Mouse (Mus musculus) liver, embryonic 14.5 days (tissue): Measurements from ENCODE around the gene Clstn3. TPM values are rescaled to one million over a fixed set of nuclear protein-coding genes. Genes with fewer than 3 reads are reported as not detected.
"Not testable (repeated sequence)": the region's sequence is repeated elsewhere in the genome, so short reads cannot be mapped to it uniquely, and the experiment has no call there.

Source experiments
- ATAC-seq: fragments of 200-750 bp; cut with Nextera tagmentation; 2 replicates; pipeline ENCODE4 v1.8.0; 2017; ENCODE audit warnings: moderate number of reproducible peaks, mild to moderate bottlenecking, moderate library complexity; ENCODE audit not compliant: insufficient read depth
- DNase-seq, 3 experiments: peaks; one replicate each; pipeline ENCODE4 v3.0.0-alpha.2; 2012 to 2013; ENCODE audit warnings: low read depth in 3 of 3, low spot score in 3 of 3
- H3K27ac ChIP-seq: fragments of 300-500 bp; sonication (generic); 2 replicates; pipeline ENCODE4 v1.5.1; 2014; ENCODE audit warnings: moderate library complexity, mild to moderate bottlenecking, control low read depth, inconsistent platforms
- H3K27me3 ChIP-seq: fragments of 300-500 bp; sonication (generic); 2 replicates; pipeline ENCODE4 v1.6.1; 2014; ENCODE audit warnings: mild to moderate bottlenecking, low read length, moderate library complexity; ENCODE audit not compliant: control insufficient read depth, insufficient read depth
- H3K36me3 ChIP-seq: fragments of 300-500 bp; sonication (generic); replicated peaks from 2 replicates; pipeline ENCODE4 v1.6.1; 2014; ENCODE audit warnings: low read depth; ENCODE audit not compliant: control insufficient read depth, insufficient read depth
- H3K4me1 ChIP-seq, 2 experiments: fragments of 200-500 bp in 1 of 2; fragments of 300-500 bp in 1 of 2; sonication (generic) in 1 of 2; replicated peaks; 2 replicates each; pipeline ENCODE4 v1.6.1; 2012 to 2014; ENCODE audit warnings: antibody characterized with exemption in 1 of 2, inconsistent platforms in 1 of 2, low read length in 1 of 2; ENCODE audit not compliant: control insufficient read depth in 2 of 2, insufficient read depth in 2 of 2
- H3K4me2 ChIP-seq: fragments of 300-500 bp; sonication (generic); 2 replicates; pipeline ENCODE4 v1.6.1; 2014; ENCODE audit warnings: low read depth, mild to moderate bottlenecking, control low read depth, moderate library complexity
- H3K4me3 ChIP-seq, 2 experiments: fragments of 200-500 bp in 1 of 2; fragments of 300-500 bp in 1 of 2; sonication (generic) in 1 of 2; 2 replicates each; pipeline ENCODE4 v1.5.1; 2012 to 2014; ENCODE audit warnings: low read depth in 2 of 2, low read length in 2 of 2, mild to moderate bottlenecking in 2 of 2, control low read depth in 1 of 2, inconsistent platforms in 1 of 2, moderate library complexity in 1 of 2; ENCODE audit not compliant: insufficient read depth in 1 of 2
- H3K9ac ChIP-seq: fragments of 300-500 bp; sonication (generic); replicated peaks from 2 replicates; pipeline ENCODE4 v1.6.1; 2014; ENCODE audit warnings: mild to moderate bottlenecking, control low read depth, moderate library complexity
- H3K9me3 ChIP-seq: fragments of 300-500 bp; sonication (generic); 2 replicates; pipeline ENCODE4 v1.6.1; 2016; ENCODE audit warnings: low read length, mixed read lengths; ENCODE audit not compliant: control insufficient read depth
- CTCF ChIP-seq: IDR thresholded peaks from 2 replicates; pipeline ENCODE4 v1.5.1; 2016; ENCODE audit warnings: antibody characterized with exemption, low read depth, control low read depth
- EP300 ChIP-seq: IDR thresholded peaks from 2 replicates; pipeline ENCODE4 v1.6.1; 2016; ENCODE audit warnings: antibody characterized with exemption, low read depth
- WGBS: fragments of 180-500 bp; shearing (Covaris S2); extraction: QIAGEN DNeasy Blood & Tissue Kit; methylation state at CpG from one replicate; pipeline ENCODE4 v1.1.7; 2014; ENCODE audit not compliant: insufficient replicate concordance; 5-methylcytosine and 5-hydroxymethylcytosine counted together
- polyA plus RNA-seq, 2 experiments: library from polyadenylated mRNA; depleted of rRNA in 1 of 2; stranded (reverse) in 1 of 2; unstranded in 1 of 2; fragments of >200 nt; fragmentation: Nextera tagmentation in 1 of 2; extraction: Ambion mirVana in 1 of 2; gene quantifications; 2 replicates each; pipeline versions ENCODE4 v1.2.1 to v1.2.3; 2012 to 2014

The Clstn3 gene
- polyA plus RNA-seq, 2 experiments: 1.7 to 2.5 TPM

- no peak overlapping the region for H3K4me2 ChIP-seq
- H3K9me3 ChIP-seq: no peaks in the 10 kb centered on the region
- H3K9ac ChIP-seq: no peak overlapping the region
- ATAC-seq: no peak
- H3K27me3 ChIP-seq: no peaks in the 10 kb centered on the region
- no peaks in the 10 kb centered on the region for H3K4me1 ChIP-seq
- no peak for TF ChIP-seq CTCF
- no peak for TF ChIP-seq EP300
- no peak for DNase-seq
- no peak overlapping the region for H3K27ac ChIP-seq
- H3K4me3 ChIP-seq: no peak overlapping the region
- H3K36me3 ChIP-seq: peaks cover 10% of the 10 kb centered on the region
These were observed 57.4 kb downstream of the Clstn3 start for GRCm38 (mm10) chr6:124407180-124407579.

GRCm38 (mm10) chr6:124406326-124406725 lies 58.3 kb downstream of the Clstn3 start:
- no peak for ATAC-seq

DNA sequence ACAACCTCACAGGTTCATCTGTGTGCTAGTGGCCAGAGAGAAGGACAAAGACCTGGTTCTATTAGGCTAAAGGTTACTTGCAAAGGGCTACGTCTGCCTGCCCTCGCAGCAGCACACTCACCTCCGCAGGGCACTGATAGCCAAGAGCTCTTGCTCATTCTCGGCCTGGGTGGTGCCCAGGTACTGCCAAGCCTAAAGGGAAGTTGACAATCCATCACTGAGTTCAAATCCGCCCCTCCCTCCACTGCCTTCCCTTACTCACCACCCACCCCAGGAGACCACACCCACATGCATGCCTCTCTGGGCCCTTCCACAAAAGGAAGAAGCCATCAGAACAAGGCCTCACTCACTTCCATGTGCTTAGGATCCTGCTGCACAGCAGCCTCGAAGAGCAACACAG lies 64.9 kb downstream of the Clstn3 start:
- peaks cover 27% of the 10 kb centered on the region for H3K36me3 ChIP-seq
- WGBS: 72% methylated on average over 6 of the region's 6 CpGs

More at GRCm38 (mm10) chr6:124406326-124406725, 58.3 kb downstream of the Clstn3 start:
- no peak overlapping the region for H3K27ac ChIP-seq
- H3K27me3 ChIP-seq: no peaks in the 10 kb centered on the region
- H3K36me3 ChIP-seq: peaks cover 10% of the 10 kb centered on the region
- no peak for DNase-seq
- H3K4me1 ChIP-seq: no peaks in the 10 kb centered on the region
- H3K9ac ChIP-seq: no peak overlapping the region
- no peaks in the 10 kb centered on the region for H3K9me3 ChIP-seq
- 78% methylated on average over 10 of the region's 10 CpGs for WGBS
- TF ChIP-seq EP300: no peak
- TF ChIP-seq CTCF: no peak
- H3K4me3 ChIP-seq: no peak overlapping the region
- no peak overlapping the region for H3K4me2 ChIP-seq

GRCm38 (mm10) chr6:124394991-124395390 lies 69.6 kb downstream of the Clstn3 start:
- WGBS: 84% methylated on average over 3 of the region's 3 CpGs

More for the DNA sequence above, 64.9 kb downstream of the Clstn3 start:
- Histone ChIP-seq H3K9me3 (no peaks in the 10 kb centered on the region), H3K9ac (no peak overlapping the region), H3K4me2 (no peak overlapping the region), H3K4me1 (no peaks in the 10 kb centered on the region), H3K4me3 (no peak overlapping the region), H3K27me3 (no peaks in the 10 kb centered on the region), H3K27ac (no peak overlapping the region)
- DNase-seq: no peak
- ATAC-seq: no peak
- TF ChIP-seq EP300 (no peak), CTCF (no peak)

More at GRCm38 (mm10) chr6:124394991-124395390, 69.6 kb downstream of the Clstn3 start:
- peaks cover 18% of the 10 kb centered on the region for H3K36me3 ChIP-seq
- not testable (repeated sequence) for H3K27ac ChIP-seq, H3K4me2 ChIP-seq, H3K4me1 ChIP-seq, H3K9ac ChIP-seq, DNase-seq, H3K9me3 ChIP-seq, ATAC-seq, H3K4me3 ChIP-seq, H3K27me3 ChIP-seq

Other genes with a start within 250 kb of the Clstn3 start
- gene Vmn2r27, start 232.9 kb downstream of the Clstn3 start, polyA plus RNA-seq (2012; rRNA removed): not detected in 2 replicates
- gene Vmn2r27, start 232.9 kb downstream of the Clstn3 start, polyA plus RNA-seq (2014; fragmentation: Nextera tagmentation; extraction: Ambion mirVana): not detected in 2 replicates
- gene Cd163, start 160.1 kb downstream of the Clstn3 start, polyA plus RNA-seq (2012; rRNA removed): 0.02 and 0.03 TPM in 2 replicates
- 0.04 and 0.06 TPM in 2 replicates for gene Cd163, start 160.1 kb downstream of the Clstn3 start, polyA plus RNA-seq (2014; fragmentation: Nextera tagmentation; extraction: Ambion mirVana)
- 9.1 and 12.5 TPM in 2 replicates for gene Pex5, start 49.7 kb downstream of the Clstn3 start, polyA plus RNA-seq (2012; rRNA removed)
- 14.2 and 16.7 TPM in 2 replicates for gene Pex5, start 49.7 kb downstream of the Clstn3 start, polyA plus RNA-seq (2014; fragmentation: Nextera tagmentation; extraction: Ambion mirVana)
- gene C1rl, start 28.3 kb upstream of the Clstn3 start, polyA plus RNA-seq (2012; rRNA removed): 3.8 and 3.9 TPM in 2 replicates
- 7.3 and 7.6 TPM in 2 replicates for gene C1rl, start 28.3 kb upstream of the Clstn3 start, polyA plus RNA-seq (2014; fragmentation: Nextera tagmentation; extraction: Ambion mirVana)
- 4.8 and 7.8 TPM in 2 replicates for gene C1ra, start 47.6 kb upstream of the Clstn3 start, polyA plus RNA-seq (2012; rRNA removed)
- 8.6 and 10.7 TPM in 2 replicates for gene C1ra, start 47.6 kb upstream of the Clstn3 start, polyA plus RNA-seq (2014; fragmentation: Nextera tagmentation; extraction: Ambion mirVana)
- gene C1s1, start 77.6 kb upstream of the Clstn3 start, polyA plus RNA-seq (2012; rRNA removed): 36.1 and 40.9 TPM in 2 replicates
- 23.9 and 26.4 TPM in 2 replicates for gene C1s1, start 77.6 kb upstream of the Clstn3 start, polyA plus RNA-seq (2014; fragmentation: Nextera tagmentation; extraction: Ambion mirVana)
- not detected in 2 replicates for gene C1rb, start 105.5 kb upstream of the Clstn3 start, polyA plus RNA-seq (2012; rRNA removed)
- gene C1rb, start 105.5 kb upstream of the Clstn3 start, polyA plus RNA-seq (2014; fragmentation: Nextera tagmentation; extraction: Ambion mirVana): not detected in 2 replicates
- gene C1s2, start 171.3 kb upstream of the Clstn3 start, polyA plus RNA-seq (2012; rRNA removed): 0.01 TPM in 1 of 2 replicates, not detected in the other
- not detected in 2 replicates for gene C1s2, start 171.3 kb upstream of the Clstn3 start, polyA plus RNA-seq (2014; fragmentation: Nextera tagmentation; extraction: Ambion mirVana)
- 61.4 and 65.7 TPM in 2 replicates for gene Lpcat3, start 198.2 kb upstream of the Clstn3 start, polyA plus RNA-seq (2012; rRNA removed)
- 64.2 and 67.0 TPM in 2 replicates for gene Lpcat3, start 198.2 kb upstream of the Clstn3 start, polyA plus RNA-seq (2014; fragmentation: Nextera tagmentation; extraction: Ambion mirVana)
- 91.1 and 103 TPM in 2 replicates for gene Emg1, start 247.4 kb upstream of the Clstn3 start, polyA plus RNA-seq (2012; rRNA removed)
- 147 and 162 TPM in 2 replicates for gene Emg1, start 247.4 kb upstream of the Clstn3 start, polyA plus RNA-seq (2014; fragmentation: Nextera tagmentation; extraction: Ambion mirVana)
- 101 and 124 TPM in 2 replicates for gene Phb2, start 247.5 kb upstream of the Clstn3 start, polyA plus RNA-seq (2012; rRNA removed)
- gene Phb2, start 247.5 kb upstream of the Clstn3 start, polyA plus RNA-seq (2014; fragmentation: Nextera tagmentation; extraction: Ambion mirVana): 210 and 240 TPM in 2 replicates